10 mouse cellular contexts compared by ENCODE assay signal in the genomic region with DNA sequence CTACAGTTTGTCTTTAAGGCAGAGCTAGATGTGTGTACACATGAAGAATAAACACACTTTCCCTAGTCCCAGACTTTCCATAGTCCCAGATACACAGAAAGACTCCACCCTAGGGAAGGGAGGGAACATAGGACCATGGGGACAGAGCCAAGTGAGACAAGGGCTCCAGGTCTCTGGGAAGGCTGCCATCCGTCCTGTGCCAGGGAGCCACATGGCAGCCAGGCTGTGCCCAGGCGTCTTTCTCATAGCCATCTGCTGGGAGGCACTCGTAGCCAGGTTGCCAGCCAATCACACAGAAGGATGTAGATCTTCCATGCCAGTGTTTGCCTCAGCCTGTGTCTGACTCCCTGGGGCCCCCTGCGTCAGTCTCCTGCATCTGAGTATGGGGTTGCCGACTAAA.
DNase-seq lines count a peak whose midpoint lies in the region; ATAC-seq and TF ChIP-seq lines count a peak whose summit lies in the region.
"Had no signal": no experiment of that assay in that cellular context is flagged by ENCODE, and none has a peak within 500 bp of the region (broad histone marks: within the 10 kb centered on the region; RNA-seq: fewer than 3 reads in every experiment).

No protein-coding gene starts in this region.

- no peaks in the 10 kb centered on the region for H3K27me3 ChIP-seq in forebrain, embryonic 14.5 days (replicated peaks; ENCODE audit: control insufficient read depth, insufficient read depth, low read length)
- H3K27me3 ChIP-seq in lung, embryonic 16.5 days (ENCODE audit: control insufficient read depth, insufficient read depth, low read depth, low read length): no peaks in the 10 kb centered on the region

- ATAC-seq in forebrain, embryonic 14.5 days: peak; percentile 94
- ATAC-seq in lung, embryonic 16.5 days (ENCODE audit: low read depth): peak; percentile 32; the same call in 1 of the 2 replicates

- no peak overlapping the region for H3K9ac ChIP-seq in forebrain, embryonic 14.5 days (ENCODE audit: low read length)
- no peak overlapping the region for H3K9ac ChIP-seq in lung, embryonic 16.5 days (ENCODE audit: low read length)

- no peak for TF ChIP-seq CTCF in lung, adult 2 months (IDR thresholded peaks at IDR 0.05; ENCODE audit: insufficient read depth, low read length)

- peaks cover 8% of the 10 kb centered on the region for H3K4me1 ChIP-seq in lung, adult 2 months (ENCODE audit: control insufficient read depth, insufficient read depth, low read length)
- H3K4me1 ChIP-seq in forebrain, embryonic 14.5 days (ENCODE audit: control insufficient read depth, insufficient read depth, low read length): peaks cover 17% of the 10 kb centered on the region
- H3K4me1 ChIP-seq in lung, embryonic 16.5 days (replicated peaks; ENCODE audit: control insufficient read depth, insufficient read depth, low read length): peaks cover 16% of the 10 kb centered on the region

- peak overlapping the region; percentile 68 for H3K27ac ChIP-seq in forebrain, embryonic 14.5 days (ENCODE audit: low read depth, low read length)
- H3K27ac ChIP-seq in lung, embryonic 16.5 days (ENCODE audit: low read length): no peak overlapping the region
- H3K27ac ChIP-seq: macrophage had no signal

- no peak overlapping the region for H3K4me3 ChIP-seq in lung, adult 2 months (replicated peaks; ENCODE audit: extremely low read depth, low read depth, low read length)
- no peak overlapping the region for H3K4me3 ChIP-seq in forebrain, embryonic 14.5 days (ENCODE audit: low read depth, low read length)
- no peak overlapping the region for H3K4me3 ChIP-seq in lung, embryonic 16.5 days (ENCODE audit: low read length)
- H3K4me3 ChIP-seq: erythroblast, embryonic 14.5 days had no signal

- no peaks in the 10 kb centered on the region for H3K9me3 ChIP-seq in forebrain, embryonic 14.5 days (replicated peaks; ENCODE audit: control insufficient read depth, low read length)
- H3K9me3 ChIP-seq in lung, embryonic 16.5 days (ENCODE audit: control insufficient read depth, low read length): no peaks in the 10 kb centered on the region

- TF ChIP-seq POLR2A in lung, adult 2 months (IDR thresholded peaks at IDR 0.05; ENCODE audit: borderline replicate concordance, extremely low read depth, low read depth, low read length): no peak

- 36% methylated on average over 5 of the region's 5 CpGs for WGBS in lung, adult 2 months
- WGBS in forebrain, embryonic 14.5 days: 22% methylated on average over 5 of the region's 5 CpGs
- 34% methylated on average over 5 of the region's 5 CpGs for WGBS in lung, embryonic 16.5 days

- peak; percentile 45 to 66 for DNase-seq in lung, adult 18-20 months
- no peak for DNase-seq in lung, adult 2 months
- DNase-seq in forebrain, embryonic 14.5 days (ENCODE audit: low spot score): peak; percentile 96
- peak; percentile 84 for DNase-seq in heart, postnatal 4 days
- peak; percentile 68 for DNase-seq in telencephalon, adult 2 months (ENCODE audit: low read depth, low spot score)
- no peak for DNase-seq in spleen, adult 12 weeks (ENCODE audit: low spot score)
- no peak for DNase-seq in urinary bladder, adult 2 months (ENCODE audit: low spot score)

- H3K4me2 ChIP-seq in forebrain, embryonic 14.5 days (ENCODE audit: low read length): peak overlapping the region; percentile 20
- no peak overlapping the region for H3K4me2 ChIP-seq in lung, embryonic 16.5 days (ENCODE audit: low read depth, low read length)

- no peaks in the 10 kb centered on the region for H3K36me3 ChIP-seq in forebrain, embryonic 14.5 days (ENCODE audit: control insufficient read depth, insufficient read depth, low read length)
- no peaks in the 10 kb centered on the region for H3K36me3 ChIP-seq in lung, embryonic 16.5 days (ENCODE audit: control insufficient read depth, insufficient read depth, low read length)

Comparison
In these comparisons a context has a peak if more than half of its experiments do, and no peak if none do; other contexts are left out.
1. DNase-seq: peak in lung, adult 18-20 months (2 of 2), forebrain, embryonic 14.5 days (single experiment), heart, postnatal 4 days (single experiment) and telencephalon, adult 2 months (single experiment); none in lung, adult 2 months (single experiment), spleen, adult 12 weeks (single experiment) and urinary bladder, adult 2 months (single experiment).